Mouse (Mus musculus): ENCODE measurements at regions not wholly inside any gene's neighbourhood (a gene's known extent, or its start where the extent isn't known, plus 50 kb on each side); places are given as distances from the start of the nearest gene placed in this dataset.

DNA sequence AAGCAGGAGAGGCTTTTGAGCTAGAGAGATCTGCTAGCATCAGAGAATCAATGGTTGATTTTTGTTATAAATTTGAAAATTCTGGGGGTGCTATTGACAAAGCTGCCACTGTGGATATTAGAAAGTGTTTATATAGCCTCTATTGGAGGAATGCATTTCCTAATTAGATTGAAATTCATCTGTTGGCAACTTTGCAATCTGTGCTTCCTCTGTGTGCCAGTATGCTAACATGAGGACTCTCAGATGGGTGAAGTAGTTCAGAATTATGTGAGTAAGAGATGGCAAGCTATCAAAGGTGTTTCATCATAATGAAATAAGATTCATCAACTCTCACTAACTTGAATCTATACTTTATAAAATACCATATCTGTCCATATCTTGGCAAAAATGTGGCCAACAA lies 476.6 kb upstream of the Vrk2 start:
- Histone ChIP-seq H3K27ac (ENCODE audit: low read depth, low read length) (no peak overlapping the region), H3K36me3 (ENCODE audit: control insufficient read depth, insufficient read depth) (no peaks in the 10 kb centered on the region), H3K4me1 (replicated peaks; ENCODE audit: control insufficient read depth, insufficient read depth, low read length) (no peaks in the 10 kb centered on the region), H3K27me3 (replicated peaks; ENCODE audit: control insufficient read depth, insufficient read depth, low read length) (no peaks in the 10 kb centered on the region), H3K4me3 (ENCODE audit: low read depth, low read length) (no peak overlapping the region), H3K9me3 (ENCODE audit: control insufficient read depth) (no peaks in the 10 kb centered on the region), H3K9ac (ENCODE audit: low read depth, low read length) (no peak overlapping the region), H3K4me2 (replicated peaks; ENCODE audit: low read depth) (no peak overlapping the region)
- no peak for ATAC-seq
- no peak for TF ChIP-seq CTCF (IDR thresholded peaks at IDR 0.05; ENCODE audit: low read depth)

DNA sequence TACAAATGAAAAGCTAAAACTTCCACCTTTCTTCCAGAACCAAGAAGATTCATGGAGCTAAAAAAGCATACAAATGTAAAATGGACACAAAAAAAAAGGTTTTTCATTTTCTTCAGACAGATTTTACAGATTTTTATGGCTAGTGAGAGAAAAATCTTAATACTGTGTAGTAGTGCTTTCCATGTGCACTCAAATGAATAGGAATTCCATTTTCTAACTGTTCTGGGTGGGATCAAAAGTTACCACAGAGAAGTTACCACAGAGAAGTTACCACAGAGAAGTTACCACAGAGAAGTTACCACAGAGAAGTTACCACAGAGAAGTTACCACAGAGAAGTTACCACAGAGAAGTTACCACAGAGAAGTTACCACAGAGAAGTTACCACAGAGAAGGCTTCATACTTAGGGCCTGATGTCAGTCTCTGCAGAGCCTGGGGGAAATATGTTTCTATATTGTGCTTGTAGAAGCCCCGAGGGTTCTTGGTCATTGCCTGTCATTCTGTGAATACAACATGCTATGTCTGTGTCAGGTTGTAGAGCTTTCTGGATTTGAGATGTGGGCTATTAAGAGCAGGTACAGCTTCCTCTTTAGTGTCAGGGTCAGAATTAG lies 433.5 kb upstream of the Vrk2 start:
- Histone ChIP-seq H3K4me1 (replicated peaks; ENCODE audit: control insufficient read depth, insufficient read depth, low read length) (no peaks in the 10 kb centered on the region), H3K27ac (ENCODE audit: low read depth, low read length) (no peak overlapping the region), H3K9ac (ENCODE audit: low read depth, low read length) (no peak overlapping the region), H3K36me3 (ENCODE audit: control insufficient read depth, insufficient read depth) (no peaks in the 10 kb centered on the region), H3K4me3 (ENCODE audit: low read depth, low read length) (no peak overlapping the region), H3K27me3 (replicated peaks; ENCODE audit: control insufficient read depth, insufficient read depth, low read length) (no peaks in the 10 kb centered on the region), H3K9me3 (ENCODE audit: control insufficient read depth) (no peaks in the 10 kb centered on the region), H3K4me2 (replicated peaks; ENCODE audit: low read depth) (no peak overlapping the region)
- TF ChIP-seq CTCF (IDR thresholded peaks at IDR 0.05; ENCODE audit: low read depth) = no peak
- 83% methylated on average over 1 of the region's 1 CpGs for WGBS
- ATAC-seq = no peak

DNA sequence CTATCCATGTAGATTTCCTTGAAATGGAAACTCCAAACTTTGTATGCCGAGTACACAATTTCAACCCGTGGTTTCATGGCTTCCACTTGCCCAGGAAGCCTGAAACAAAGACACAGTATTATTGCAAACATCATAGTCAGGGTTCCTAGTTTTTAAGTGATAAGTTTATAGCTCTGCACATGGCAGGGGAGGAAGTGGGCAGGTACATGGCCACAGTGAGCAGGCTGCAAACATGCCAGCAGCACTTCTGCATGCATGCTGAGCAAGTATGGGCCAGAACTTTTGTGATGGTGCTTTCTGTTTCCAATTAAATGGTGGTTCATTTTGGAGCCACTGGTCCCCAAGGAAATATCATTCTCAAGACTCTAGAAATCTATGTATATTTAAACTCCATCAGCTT lies 431.7 kb upstream of the Vrk2 start:
- Histone ChIP-seq H3K4me1 (replicated peaks; ENCODE audit: control insufficient read depth, insufficient read depth, low read length) (no peaks in the 10 kb centered on the region), H3K27me3 (replicated peaks; ENCODE audit: control insufficient read depth, insufficient read depth, low read length) (no peaks in the 10 kb centered on the region), H3K27ac (ENCODE audit: low read depth, low read length) (no peak overlapping the region), H3K9me3 (ENCODE audit: control insufficient read depth) (no peaks in the 10 kb centered on the region), H3K9ac (ENCODE audit: low read depth, low read length) (no peak overlapping the region), H3K36me3 (ENCODE audit: control insufficient read depth, insufficient read depth) (no peaks in the 10 kb centered on the region), H3K4me2 (replicated peaks; ENCODE audit: low read depth) (no peak overlapping the region), H3K4me3 (ENCODE audit: low read depth, low read length) (no peak overlapping the region)
- 83% methylated on average over 2 of the region's 2 CpGs for WGBS
- no peak for TF ChIP-seq CTCF (IDR thresholded peaks at IDR 0.05; ENCODE audit: low read depth)
- no peak for ATAC-seq

DNA sequence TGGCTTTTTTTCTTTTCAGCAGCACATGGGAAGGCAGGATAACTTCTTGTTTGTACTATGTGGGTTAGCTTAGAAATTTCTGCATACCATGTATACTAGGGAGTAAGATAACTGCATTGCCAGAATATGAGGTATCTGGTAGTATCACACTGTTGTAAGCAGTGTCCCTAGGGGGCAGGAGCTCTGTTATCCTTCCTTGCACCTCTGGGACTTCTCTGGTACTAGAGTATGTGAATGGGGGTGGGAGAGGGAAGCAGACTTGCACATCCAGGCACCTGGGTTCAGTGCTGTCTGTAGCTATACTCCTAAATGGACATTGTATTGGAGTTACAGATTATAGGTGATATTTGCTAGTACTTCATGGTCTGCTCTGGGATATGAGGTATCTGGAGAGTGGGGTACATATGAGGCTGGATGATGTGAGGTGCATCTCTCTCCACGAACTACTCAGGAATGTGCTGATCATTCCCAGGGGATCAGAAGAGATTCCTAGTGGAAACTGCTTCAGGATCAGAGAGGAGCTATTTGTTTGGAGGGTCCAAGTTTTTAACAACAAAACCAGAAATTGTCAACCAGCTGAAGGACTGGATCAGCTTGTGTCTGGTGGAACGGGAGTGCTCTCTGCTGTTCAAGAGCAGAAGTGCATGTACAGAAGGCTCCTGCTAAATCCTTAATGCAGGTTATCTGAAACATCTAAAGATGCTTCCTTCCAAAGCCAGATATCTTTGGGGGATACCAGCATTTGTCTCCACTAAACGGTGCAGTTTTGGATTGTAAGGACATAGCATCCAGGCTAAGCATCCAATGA lies 402.7 kb upstream of the Vrk2 start:
- Histone ChIP-seq H3K4me3 (ENCODE audit: low read depth, low read length) (no peak overlapping the region), H3K36me3 (ENCODE audit: control insufficient read depth, insufficient read depth) (no peaks in the 10 kb centered on the region), H3K27ac (ENCODE audit: low read depth, low read length) (no peak overlapping the region), H3K9ac (ENCODE audit: low read depth, low read length) (no peak overlapping the region), H3K4me2 (replicated peaks; ENCODE audit: low read depth) (no peak overlapping the region), H3K4me1 (replicated peaks; ENCODE audit: control insufficient read depth, insufficient read depth, low read length) (no peaks in the 10 kb centered on the region), H3K27me3 (replicated peaks; ENCODE audit: control insufficient read depth, insufficient read depth, low read length) (no peaks in the 10 kb centered on the region), H3K9me3 (ENCODE audit: control insufficient read depth) (no peaks in the 10 kb centered on the region)
- peak; percentile 60 for TF ChIP-seq CTCF (IDR thresholded peaks at IDR 0.05; ENCODE audit: low read depth)
- no peak for ATAC-seq
- 32% methylated on average over 3 of the region's 3 CpGs for WGBS

DNA sequence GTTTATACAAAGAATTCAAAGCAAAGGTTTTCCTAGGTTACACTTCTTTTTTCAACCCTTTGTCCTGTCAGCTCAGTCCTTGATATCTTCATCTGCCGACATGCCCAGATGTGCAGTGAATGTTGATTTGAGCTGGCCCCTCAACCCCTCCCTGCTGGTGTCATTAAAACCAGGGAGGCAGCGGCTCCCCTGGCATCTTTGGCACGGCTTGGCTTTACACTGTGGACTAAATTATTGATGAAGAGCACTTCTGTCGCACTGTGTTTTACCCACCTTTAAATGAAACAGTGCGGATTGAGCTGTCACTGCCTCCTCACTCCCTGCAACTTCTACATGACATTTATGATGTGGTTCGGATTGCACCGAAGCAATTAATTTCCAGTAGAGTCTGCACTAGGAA lies 387.4 kb upstream of the Vrk2 start:
- 74% methylated on average over 7 of the region's 7 CpGs for WGBS

DNA sequence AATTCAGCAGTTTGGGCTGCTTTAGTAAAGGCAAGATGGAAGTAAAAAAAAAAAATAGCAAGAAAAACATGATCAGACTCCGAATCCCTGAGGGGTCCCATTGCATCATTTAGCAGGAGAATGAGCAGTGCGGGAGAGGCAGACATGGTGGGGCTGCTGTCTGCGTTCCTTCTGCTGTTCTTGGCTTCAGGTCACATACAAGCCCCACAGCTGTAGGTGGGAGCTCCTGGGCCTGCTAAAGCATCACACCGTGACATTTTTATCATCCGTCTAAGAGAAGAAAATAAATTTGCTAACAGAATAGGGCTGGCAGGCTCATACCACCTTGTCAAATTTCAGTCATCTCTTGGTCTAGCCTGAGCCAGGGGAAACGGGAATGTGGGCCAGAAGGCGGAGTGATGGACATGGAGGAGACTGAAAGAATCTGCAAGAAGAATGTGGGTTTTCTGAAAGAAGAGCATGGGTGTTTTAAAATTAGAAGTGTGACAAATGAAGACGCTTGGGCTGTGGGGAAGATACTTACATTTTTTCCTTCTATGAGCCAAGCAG lies 378.8 kb upstream of the Vrk2 start:
- Histone ChIP-seq H3K9ac (ENCODE audit: low read depth, low read length) (no peak overlapping the region), H3K4me2 (replicated peaks; ENCODE audit: low read depth) (no peak overlapping the region), H3K9me3 (ENCODE audit: control insufficient read depth) (no peaks in the 10 kb centered on the region), H3K4me1 (replicated peaks; ENCODE audit: control insufficient read depth, insufficient read depth, low read length) (no peaks in the 10 kb centered on the region), H3K4me3 (ENCODE audit: low read depth, low read length) (no peak overlapping the region), H3K36me3 (ENCODE audit: control insufficient read depth, insufficient read depth) (no peaks in the 10 kb centered on the region), H3K27me3 (replicated peaks; ENCODE audit: control insufficient read depth, insufficient read depth, low read length) (no peaks in the 10 kb centered on the region), H3K27ac (ENCODE audit: low read depth, low read length) (no peak overlapping the region)
- TF ChIP-seq CTCF (IDR thresholded peaks at IDR 0.05; ENCODE audit: low read depth) = no peak
- no peak for ATAC-seq
- WGBS = 85% methylated on average over 8 of the region's 8 CpGs

More for the DNA sequence above, 387.4 kb upstream of the Vrk2 start:
- no peaks in the 10 kb centered on the region for H3K36me3 ChIP-seq (ENCODE audit: control insufficient read depth, insufficient read depth)
- no peaks in the 10 kb centered on the region for H3K4me1 ChIP-seq (replicated peaks; ENCODE audit: control insufficient read depth, insufficient read depth, low read length)
- H3K27me3 ChIP-seq (replicated peaks; ENCODE audit: control insufficient read depth, insufficient read depth, low read length) = no peaks in the 10 kb centered on the region
- H3K9ac ChIP-seq (ENCODE audit: low read depth, low read length) = no peak overlapping the region
- no peak for TF ChIP-seq CTCF (IDR thresholded peaks at IDR 0.05; ENCODE audit: low read depth)
- H3K4me2 ChIP-seq (replicated peaks; ENCODE audit: low read depth) = no peak overlapping the region
- H3K4me3 ChIP-seq (ENCODE audit: low read depth, low read length) = no peak overlapping the region
- no peaks in the 10 kb centered on the region for H3K9me3 ChIP-seq (ENCODE audit: control insufficient read depth)
- H3K27ac ChIP-seq (ENCODE audit: low read depth, low read length) = no peak overlapping the region
- no peak for ATAC-seq
